Mouse (Mus musculus) intestine, postnatal 0 days (tissue): ENCODE data around the gene Moap1. TPM values are rescaled to one million over a fixed set of nuclear protein-coding genes. Genes with fewer than 3 reads are reported as not detected.

Source experiments
- ATAC-seq: fragments of 200-750 bp; cut with Nextera tagmentation; 2 replicates; pipeline ENCODE4 v1.8.0; 2017; ENCODE audit warnings: mild to moderate bottlenecking, moderate TSS enrichment, moderate library complexity
- H3K27ac ChIP-seq: fragments of 300-500 bp; sonication (generic); 2 replicates; pipeline ENCODE4 v1.5.1; 2014; ENCODE audit warnings: mild to moderate bottlenecking, low read depth, low read length, moderate library complexity
- H3K27me3 ChIP-seq: fragments of 300-500 bp; sonication (generic); replicated peaks from 2 replicates; pipeline ENCODE4 v1.6.1; 2014; ENCODE audit warnings: low read length, mixed read lengths; ENCODE audit not compliant: control insufficient read depth, insufficient read depth
- H3K36me3 ChIP-seq: fragments of 300-500 bp; sonication (generic); 2 replicates; pipeline ENCODE4 v1.6.1; 2014; ENCODE audit warnings: mild to moderate bottlenecking, moderate library complexity; ENCODE audit not compliant: control insufficient read depth, insufficient read depth
- H3K4me1 ChIP-seq: fragments of 300-500 bp; sonication (generic); replicated peaks from 2 replicates; pipeline ENCODE4 v1.6.1; 2014; ENCODE audit warnings: antibody characterized with exemption, low read length, mixed read lengths; ENCODE audit not compliant: control insufficient read depth, insufficient read depth
- H3K4me2 ChIP-seq: fragments of 300-500 bp; sonication (generic); replicated peaks from 2 replicates; pipeline ENCODE4 v1.6.1; 2014; ENCODE audit warnings: low read depth, mild to moderate bottlenecking, moderate library complexity
- H3K4me3 ChIP-seq: fragments of 300-500 bp; sonication (generic); 2 replicates; pipeline ENCODE4 v1.5.1; 2014; ENCODE audit warnings: low read depth, low read length
- H3K9ac ChIP-seq: fragments of 300-500 bp; sonication (generic); 2 replicates; pipeline ENCODE4 v1.6.1; 2014; ENCODE audit warnings: mild to moderate bottlenecking, low read depth, low read length
- H3K9me3 ChIP-seq: fragments of 300-500 bp; sonication (generic); 2 replicates; pipeline ENCODE4 v1.6.1; 2016; ENCODE audit warnings: mixed run types; ENCODE audit not compliant: control insufficient read depth
- CTCF ChIP-seq: sonication (generic); IDR thresholded peaks from 2 replicates; pipeline ENCODE4 v1.5.1; 2016; ENCODE audit warnings: low read depth, mild to moderate bottlenecking, control low read depth, antibody characterized with exemption, moderate library complexity
- WGBS: fragments of 180-500 bp; shearing (Covaris S2); extraction: QIAGEN DNeasy Blood & Tissue Kit; methylation state at CpG from one replicate; pipeline ENCODE4 v1.1.7; 2014; 5-methylcytosine and 5-hydroxymethylcytosine counted together
- polyA plus RNA-seq: library from polyadenylated mRNA; unstranded; fragments of >200 nt; fragmentation: Nextera tagmentation; extraction: Ambion mirVana; gene quantifications from 2 replicates; pipeline ENCODE4 v1.2.1, GENCODE M21; 2015

Gene Moap1
- polyA plus RNA-seq, 1 experiment from 2014 or later: 12.2 TPM

DNA sequence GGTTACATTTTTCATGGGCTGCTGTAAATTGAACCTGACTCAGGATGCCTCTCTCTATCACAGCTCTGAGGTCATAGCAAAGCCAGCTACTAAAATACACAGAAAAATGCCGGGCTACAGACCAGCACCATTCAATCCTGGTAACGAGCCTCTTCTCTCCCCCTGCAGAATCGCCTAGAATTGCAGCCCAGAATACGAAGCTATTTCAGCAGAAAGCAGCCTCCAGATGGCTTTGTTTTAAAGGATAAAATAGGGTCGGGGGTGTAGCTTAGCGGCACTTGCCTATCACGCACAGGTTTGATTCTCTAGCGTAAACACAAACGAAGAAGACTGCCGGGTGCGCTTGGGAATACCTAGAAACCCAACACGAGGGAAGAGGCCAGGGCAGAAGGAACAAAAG lies 43.0 kb downstream of the Moap1 start:
- H3K9ac ChIP-seq: no peak overlapping the region
- WGBS: 62% methylated on average over 12 of the region's 12 CpGs
- peaks cover 43% of the 10 kb centered on the region for H3K4me1 ChIP-seq
- no peak overlapping the region for H3K27ac ChIP-seq
- H3K36me3 ChIP-seq: no peaks in the 10 kb centered on the region
- no peak for ATAC-seq
- H3K27me3 ChIP-seq: no peaks in the 10 kb centered on the region
- 0 out of 2 replicates have a peak overlapping the region, but pooled peaks have one; percentile 25 for H3K4me2 ChIP-seq
- no peak for TF ChIP-seq CTCF
- H3K9me3 ChIP-seq: no peaks in the 10 kb centered on the region
- no peak overlapping the region for H3K4me3 ChIP-seq

DNA sequence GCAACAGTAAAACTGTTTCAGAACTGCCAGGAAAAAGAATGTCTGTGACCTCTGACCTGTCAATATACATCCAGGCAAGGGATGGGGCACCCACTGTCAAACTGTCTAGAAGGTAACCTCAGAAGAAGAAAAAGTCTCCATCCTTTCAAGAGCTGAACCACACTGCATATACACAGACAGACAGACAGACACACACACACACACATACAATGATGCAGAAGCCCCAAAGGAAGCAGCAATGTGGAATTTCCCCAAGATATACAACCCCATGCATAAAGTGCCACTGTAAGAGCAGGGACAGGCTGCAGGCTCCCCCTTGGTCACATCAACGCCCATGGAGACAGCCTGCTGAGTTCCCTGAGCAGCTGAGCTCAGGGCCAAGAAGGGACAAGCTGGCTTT lies 44.3 kb downstream of the Moap1 start:
- H3K36me3 ChIP-seq: no peaks in the 10 kb centered on the region
- peak overlapping the region; percentile 13 for H3K4me2 ChIP-seq
- peak overlapping the region; percentile 76; the same call in 1 of the 2 replicates for H3K27ac ChIP-seq
- H3K4me1 ChIP-seq: peaks cover 42% of the 10 kb centered on the region
- TF ChIP-seq CTCF: no peak
- H3K27me3 ChIP-seq: no peaks in the 10 kb centered on the region
- WGBS: 60% methylated on average over 1 of the region's 1 CpGs
- no peaks in the 10 kb centered on the region for H3K9me3 ChIP-seq
- no peak overlapping the region for H3K9ac ChIP-seq
- H3K4me3 ChIP-seq: no peak overlapping the region
- ATAC-seq: no peak

DNA sequence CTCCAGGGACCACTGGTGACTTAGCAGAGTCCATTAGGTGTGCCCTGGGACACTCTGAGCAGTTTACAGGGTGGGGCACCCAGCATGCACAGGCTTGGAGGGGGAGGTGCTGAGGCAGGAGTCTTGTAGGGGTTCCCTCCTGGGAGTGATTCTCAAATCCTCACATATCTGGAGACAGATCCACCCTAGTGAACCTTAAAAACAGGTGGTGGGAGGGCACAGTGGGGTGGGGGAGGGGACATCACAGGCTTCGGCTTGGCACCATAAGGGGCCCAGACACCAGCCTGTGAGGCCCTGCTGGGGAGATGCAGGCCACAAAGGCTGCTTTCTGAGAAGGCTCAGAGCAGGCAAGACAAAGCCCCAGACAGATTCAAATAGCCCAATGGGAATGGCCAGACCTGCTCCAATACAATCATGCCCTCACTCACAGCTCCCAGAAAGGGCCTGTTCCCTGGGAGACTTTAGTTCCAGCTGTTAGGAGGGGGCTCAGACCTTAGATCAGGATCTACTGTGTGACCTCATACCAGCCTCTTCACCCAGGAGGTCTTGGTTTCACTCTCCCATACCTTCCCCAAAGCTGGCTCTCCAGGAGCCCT lies 45.3 kb downstream of the Moap1 start:
- Histone ChIP-seq H3K36me3 (no peaks in the 10 kb centered on the region; the same call in 1 of the 2 replicates), H3K9ac (0 out of 2 replicates have a peak overlapping the region, but pooled peaks have one; percentile 26), H3K4me2 (peak overlapping the region; percentile 30), H3K27ac (peak overlapping the region; percentile 76), H3K4me3 (no peak overlapping the region), H3K27me3 (no peaks in the 10 kb centered on the region), H3K9me3 (no peaks in the 10 kb centered on the region), H3K4me1 (peaks cover 42% of the 10 kb centered on the region)
- WGBS: 25% methylated on average over 1 of the region's 1 CpGs
- no peak for TF ChIP-seq CTCF
- peak; percentile 76 for ATAC-seq

DNA sequence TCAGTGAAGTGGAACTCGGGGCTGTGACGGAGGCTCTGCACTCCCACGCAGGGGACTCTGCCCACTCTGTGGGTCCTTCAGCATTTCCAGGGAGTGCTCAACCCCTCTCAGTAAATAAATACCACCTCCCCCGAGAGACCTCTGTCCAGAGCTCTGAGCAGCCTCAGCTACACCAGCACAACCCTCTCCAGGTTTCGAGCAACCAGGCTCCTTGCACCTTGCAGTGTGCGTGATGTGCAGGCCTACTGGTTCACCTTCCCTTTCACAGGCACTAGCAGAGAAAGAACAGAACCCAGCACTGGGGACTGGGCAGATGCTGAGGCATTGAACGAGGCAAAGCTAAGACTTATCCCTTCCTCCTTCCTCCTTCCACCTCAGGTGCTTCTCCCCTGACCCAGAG lies 46.1 kb downstream of the Moap1 start:
- Histone ChIP-seq H3K27ac (peak overlapping the region; percentile 76; the same call in 1 of the 2 replicates), H3K9me3 (no peaks in the 10 kb centered on the region), H3K4me2 (peak overlapping the region; percentile 30; the same call in 1 of the 2 replicates), H3K4me1 (peaks cover 40% of the 10 kb centered on the region), H3K9ac (peak overlapping the region; percentile 26; the same call in 1 of the 2 replicates), H3K36me3 (no peaks in the 10 kb centered on the region; the same call in 1 of the 2 replicates), H3K4me3 (no peak overlapping the region), H3K27me3 (no peaks in the 10 kb centered on the region)
- TF ChIP-seq CTCF: no peak
- 72% methylated on average over 7 of the region's 7 CpGs for WGBS
- no peak; the same call in 1 of the 2 replicates for ATAC-seq

DNA sequence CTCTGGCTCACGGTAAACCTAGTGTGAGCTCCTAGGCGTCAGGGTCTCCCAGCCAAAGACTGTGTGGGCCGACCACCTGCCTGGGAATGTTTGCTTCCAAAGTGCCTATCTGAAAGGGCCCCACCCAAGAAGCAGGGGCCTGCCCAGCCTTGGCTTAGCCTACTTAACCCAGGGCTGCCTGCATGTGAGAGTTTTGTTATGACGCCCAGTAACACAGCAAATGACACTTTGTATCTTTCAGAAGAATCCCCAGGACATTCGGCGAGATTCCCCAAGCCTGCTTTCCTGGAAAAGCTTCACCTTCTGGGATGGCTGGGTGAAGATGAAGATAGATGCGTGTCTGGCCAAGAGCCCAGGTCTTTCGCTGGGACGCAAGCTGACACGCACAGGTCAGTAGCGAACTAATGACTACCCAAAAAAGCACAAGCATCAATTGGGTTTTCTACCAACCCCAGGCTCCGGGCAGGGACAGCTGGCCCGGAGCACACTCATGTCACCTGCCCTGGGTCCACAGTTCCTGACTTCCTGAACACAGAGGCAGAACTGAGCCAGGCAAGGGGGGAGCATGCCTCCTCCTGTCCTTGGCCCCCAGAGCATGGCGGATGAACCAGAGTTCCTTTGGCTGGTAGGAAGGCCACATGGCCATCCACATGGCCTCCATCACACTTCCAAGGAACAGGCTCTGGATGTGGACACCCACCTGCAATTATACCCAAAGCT lies 46.7 kb downstream of the Moap1 start:
- ATAC-seq: no peak
- H3K36me3 ChIP-seq: no peaks in the 10 kb centered on the region; the same call in 1 of the 2 replicates
- no peak overlapping the region for H3K4me3 ChIP-seq
- no peak overlapping the region for H3K27ac ChIP-seq
- no peaks in the 10 kb centered on the region for H3K9me3 ChIP-seq
- peaks cover 45% of the 10 kb centered on the region for H3K4me1 ChIP-seq
- peak overlapping the region; percentile 27 for H3K4me2 ChIP-seq
- H3K9ac ChIP-seq: no peak overlapping the region
- WGBS: 64% methylated on average over 14 of the region's 14 CpGs
- no peak for TF ChIP-seq CTCF
- H3K27me3 ChIP-seq: no peaks in the 10 kb centered on the region
